Mouse (Mus musculus) cerebellum, postnatal 14 days (tissue): Measurements from ENCODE around the gene Bmpr1a.
"Not testable (repeated sequence)": the region's sequence is repeated elsewhere in the genome, so short reads cannot be mapped to it uniquely, and the experiment has no call there.

Experiments
- DNase-seq, 2 experiments: peaks; one replicate each; pipeline ENCODE4 v3.0.0; 2021; ENCODE audit warnings: mixed read lengths in 2 of 2

The Bmpr1a gene

GRCm38 (mm10) chr14:34447659-34448058 is 55.5 kb downstream of the Bmpr1a start:
- no peak for DNase-seq

- DNase-seq = no peak
These were observed 56.5 kb downstream of the Bmpr1a start for GRCm38 (mm10) chr14:34446624-34447023.

- DNase-seq = no peak
These were observed 57.8 kb downstream of the Bmpr1a start for GRCm38 (mm10) chr14:34445348-34445747.

- no peak for DNase-seq
These were observed 58.2 kb downstream of the Bmpr1a start for GRCm38 (mm10) chr14:34444924-34445323.

GRCm38 (mm10) chr14:34444368-34444767 is 58.8 kb downstream of the Bmpr1a start:
- no peak for DNase-seq

- DNase-seq = no peak
These were observed 60.6 kb downstream of the Bmpr1a start for GRCm38 (mm10) chr14:34442531-34442930.

GRCm38 (mm10) chr14:34440526-34441066 is 62.5 kb downstream of the Bmpr1a start:
- DNase-seq = no peak

GRCm38 (mm10) chr14:34429069-34429468 is 74.1 kb downstream of the Bmpr1a start:
- DNase-seq = no peak

- no peak for DNase-seq
These were observed 74.9 kb downstream of the Bmpr1a start for GRCm38 (mm10) chr14:34428274-34428673.

GRCm38 (mm10) chr14:34421078-34421477 is 82.1 kb downstream of the Bmpr1a start:
- DNase-seq = no peak

- no peak for DNase-seq
These were observed 85.6 kb downstream of the Bmpr1a start for GRCm38 (mm10) chr14:34417501-34417900.

GRCm38 (mm10) chr14:34416946-34417345 is 86.2 kb downstream of the Bmpr1a start:
- DNase-seq = not testable (repeated sequence)

- no peak for DNase-seq
These were observed 90.8 kb downstream of the Bmpr1a start for GRCm38 (mm10) chr14:34412164-34412896.

- DNase-seq = no peak
These were observed 92.4 kb downstream of the Bmpr1a start for GRCm38 (mm10) chr14:34410716-34411115.

- no peak for DNase-seq
These were observed 99.7 kb downstream of the Bmpr1a start for GRCm38 (mm10) chr14:34403424-34403823.

GRCm38 (mm10) chr14:34402871-34403270 is 100.3 kb downstream of the Bmpr1a start:
- DNase-seq = no peak

- DNase-seq = peak; percentile 64 to 82
These were observed 102.0 kb downstream of the Bmpr1a start for GRCm38 (mm10) chr14:34401135-34401534.

- DNase-seq = no peak
These were observed 103.1 kb downstream of the Bmpr1a start for GRCm38 (mm10) chr14:34400021-34400420.

- DNase-seq = no peak
These were observed 103.8 kb downstream of the Bmpr1a start for GRCm38 (mm10) chr14:34399301-34399700.

- no peak for DNase-seq
These were observed 104.2 kb downstream of the Bmpr1a start for GRCm38 (mm10) chr14:34398901-34399300.

GRCm38 (mm10) chr14:34397871-34398270 is 105.3 kb downstream of the Bmpr1a start:
- DNase-seq = peak in 1 of 2 experiments; percentile 8

- DNase-seq = no peak
These were observed 109.8 kb downstream of the Bmpr1a start for GRCm38 (mm10) chr14:34393295-34393694.

- DNase-seq = no peak
These were observed 120.0 kb downstream of the Bmpr1a start for GRCm38 (mm10) chr14:34382921-34383704.
